Mouse (Mus musculus) ES-Bruce4 (cell line): ENCODE results near the gene Hs2st1.

Source experiments
- CTCF ChIP-seq: IDR thresholded peaks from one replicate; pipeline ENCODE4 v1.8.1; 2011; ENCODE audit warnings: low read depth, low read length
- EP300 ChIP-seq: IDR thresholded peaks from 2 replicates; pipeline ENCODE4 v1.6.1; 2011; ENCODE audit warnings: low read depth, low read length; ENCODE audit not compliant: insufficient read depth
- POLR2A ChIP-seq: IDR thresholded peaks from one replicate; pipeline ENCODE4 v1.8.1; 2011; ENCODE audit warnings: low read length; ENCODE audit not compliant: insufficient read depth

DNA sequence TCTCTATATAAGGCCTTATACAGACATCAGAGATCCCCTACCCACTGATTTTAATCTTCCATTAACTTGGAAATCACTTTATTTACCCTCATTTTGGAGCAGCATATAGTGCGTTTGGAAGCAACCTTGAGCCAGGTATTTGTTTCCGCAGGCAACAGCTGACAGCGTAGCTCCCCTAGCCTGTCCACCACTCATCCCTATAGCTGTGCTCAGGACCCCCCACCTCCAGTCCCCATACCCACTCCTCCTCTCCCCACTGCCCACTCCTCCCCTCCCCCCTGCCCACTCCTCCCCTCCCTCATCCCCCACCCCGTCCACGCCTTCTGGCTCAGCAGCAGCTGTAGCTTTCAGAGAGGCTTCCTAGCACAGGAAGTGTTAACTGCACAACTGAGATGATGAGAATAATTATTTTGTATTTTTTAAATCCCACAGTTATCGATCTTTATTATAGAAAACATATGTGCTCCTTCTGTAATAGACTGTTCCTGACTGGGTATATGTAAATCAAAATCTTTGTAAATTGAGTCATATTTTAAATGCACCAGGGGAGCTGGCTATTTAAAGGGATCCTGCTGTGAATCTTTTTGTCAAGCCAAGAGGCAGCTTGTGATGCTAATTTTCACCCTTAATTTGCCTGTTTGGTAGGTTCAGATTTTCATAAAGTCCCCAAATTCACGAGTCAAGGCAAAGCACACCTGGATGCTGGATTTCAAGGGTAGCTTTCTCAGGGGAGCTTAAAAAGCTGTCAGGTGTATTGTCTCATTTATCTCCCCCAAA lies 148.4 kb downstream of the Hs2st1 start:
- TF ChIP-seq EP300 (no peak), POLR2A (no peak), CTCF (no peak)
